Mouse (Mus musculus): ENCODE data around the gene Akap10.

Akap10 gene

GRCm38 (mm10) chr11:61930640-61931586 is 861 bp upstream of the Akap10 start:
- WGBS = 24% methylated on average over 11 of the region's 11 CpGs

DNA sequence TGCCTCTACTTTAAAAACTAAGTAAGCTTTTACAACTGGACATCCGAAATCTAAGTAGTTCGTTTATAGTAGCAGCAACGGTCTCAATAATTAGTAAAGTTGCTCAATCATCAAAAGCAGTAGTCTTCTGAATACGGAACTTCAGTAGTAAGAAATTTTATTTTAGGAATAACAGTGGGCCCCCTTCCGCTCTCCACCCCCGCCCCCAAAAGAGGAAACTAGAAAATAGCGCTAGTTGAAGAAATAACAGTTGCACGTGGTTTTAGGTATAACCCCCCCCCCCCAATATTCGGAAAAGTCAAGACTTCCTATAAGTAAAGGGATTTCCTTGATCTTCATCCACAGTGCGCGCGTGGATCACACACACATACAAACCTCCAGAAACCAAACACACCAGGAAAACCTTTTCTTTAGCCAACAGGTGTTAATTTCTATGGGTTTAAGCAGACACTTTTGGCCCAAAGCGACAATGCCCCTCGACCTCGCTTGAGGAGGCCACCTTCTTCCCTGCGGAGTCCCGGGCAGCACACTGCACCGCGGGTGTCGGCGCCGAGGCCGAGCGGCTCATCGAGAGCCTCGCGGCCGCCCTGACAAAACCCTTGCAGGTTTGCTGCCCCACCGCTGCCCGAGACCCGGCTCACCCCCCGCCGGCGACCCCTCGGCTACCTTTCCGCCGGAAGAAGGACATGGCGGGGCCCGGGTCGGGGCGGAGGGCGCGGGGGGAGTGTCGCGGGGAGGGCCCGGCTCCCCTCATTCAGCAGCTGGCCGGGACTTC is 542 bp downstream of the Akap10 start:
- 1% methylated on average over 47 of the region's 47 CpGs for WGBS

GRCm38 (mm10) chr11:61923309-61923708 is 6.7 kb downstream of the Akap10 start:
- WGBS = 27% methylated on average over 1 of the region's 1 CpGs

GRCm38 (mm10) chr11:61919702-61920101 is 10.3 kb downstream of the Akap10 start:
- WGBS = 63% methylated on average over 3 of the region's 3 CpGs

DNA sequence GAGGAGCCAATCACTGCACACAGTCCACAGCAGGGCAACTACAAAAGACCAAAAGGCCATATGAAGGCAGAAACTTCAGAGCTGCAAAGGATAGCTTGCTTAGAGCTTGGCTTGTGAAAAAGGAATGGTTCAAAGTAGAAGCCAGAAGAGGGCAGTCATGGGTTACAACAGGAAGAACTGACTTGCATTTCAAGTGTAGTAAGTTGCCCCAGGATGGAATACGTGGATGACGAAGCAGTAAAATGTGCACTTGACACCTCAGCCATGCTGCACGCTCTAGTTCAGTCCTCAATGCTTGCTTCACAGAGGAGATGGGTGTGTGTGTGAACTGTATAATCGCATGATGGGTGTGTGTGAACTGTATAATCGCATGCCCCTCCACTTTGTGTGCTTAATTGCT is 47.9 kb downstream of the Akap10 start:
- WGBS = 60% methylated on average over 5 of the region's 5 CpGs

GRCm38 (mm10) chr11:61871881-61872280 is 58.2 kb downstream of the Akap10 start:
- WGBS = 73% methylated on average over 5 of the region's 5 CpGs

GRCm38 (mm10) chr11:61861781-61862547 is 68.1 kb downstream of the Akap10 start:
- WGBS = 58% methylated on average over 6 of the region's 6 CpGs

DNA sequence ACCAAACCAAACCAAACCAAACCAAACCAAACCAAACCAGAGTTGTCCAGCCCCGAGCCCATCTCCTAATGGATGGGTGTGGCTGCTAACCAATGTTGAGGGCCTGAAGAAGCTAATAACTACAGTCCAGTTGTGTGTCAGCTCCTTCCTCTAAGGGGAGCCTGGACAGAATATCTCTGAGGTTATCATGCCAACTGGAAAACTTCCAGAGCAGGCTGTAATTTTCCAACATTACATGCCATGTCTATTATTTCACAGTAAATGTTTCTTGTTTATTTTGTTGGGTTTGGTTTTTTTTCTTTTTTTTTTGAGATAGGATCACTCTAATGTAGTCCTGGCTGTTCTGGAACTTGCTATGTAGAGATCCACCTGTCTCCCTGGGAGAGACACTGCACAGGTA is 70.7 kb downstream of the Akap10 start:
- 93% methylated on average over 1 of the region's 1 CpGs for WGBS

DNA sequence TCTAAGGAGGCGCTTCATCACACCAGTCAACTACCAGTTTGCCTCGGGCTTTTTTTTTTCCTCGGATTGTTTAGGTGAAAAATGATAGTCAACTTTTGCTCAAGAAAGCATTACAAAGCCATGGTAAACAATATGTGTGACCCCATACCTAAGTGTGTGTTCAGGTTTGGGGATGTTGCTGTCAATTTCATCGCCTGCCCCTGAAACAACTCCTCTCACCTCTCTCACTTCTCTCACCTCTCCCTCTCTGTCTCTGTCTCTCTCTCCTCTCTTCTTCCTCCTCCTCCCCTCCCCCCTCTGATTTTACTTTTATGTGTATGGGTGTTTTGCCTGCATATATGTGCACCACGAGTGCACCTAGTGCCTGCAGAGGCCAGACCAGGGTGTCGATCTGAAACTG is 74.5 kb downstream of the Akap10 start:
- WGBS = 31% methylated on average over 6 of the region's 6 CpGs

- under 1% methylated on average over 55 of the region's 58 CpGs for WGBS
Observed at GRCm38 (mm10) chr11:61854988-61855411, 75.1 kb downstream of the Akap10 start, which contains the start of gene Ulk2. Ulk2 (minus strand) TSS chr11:61855073.

DNA sequence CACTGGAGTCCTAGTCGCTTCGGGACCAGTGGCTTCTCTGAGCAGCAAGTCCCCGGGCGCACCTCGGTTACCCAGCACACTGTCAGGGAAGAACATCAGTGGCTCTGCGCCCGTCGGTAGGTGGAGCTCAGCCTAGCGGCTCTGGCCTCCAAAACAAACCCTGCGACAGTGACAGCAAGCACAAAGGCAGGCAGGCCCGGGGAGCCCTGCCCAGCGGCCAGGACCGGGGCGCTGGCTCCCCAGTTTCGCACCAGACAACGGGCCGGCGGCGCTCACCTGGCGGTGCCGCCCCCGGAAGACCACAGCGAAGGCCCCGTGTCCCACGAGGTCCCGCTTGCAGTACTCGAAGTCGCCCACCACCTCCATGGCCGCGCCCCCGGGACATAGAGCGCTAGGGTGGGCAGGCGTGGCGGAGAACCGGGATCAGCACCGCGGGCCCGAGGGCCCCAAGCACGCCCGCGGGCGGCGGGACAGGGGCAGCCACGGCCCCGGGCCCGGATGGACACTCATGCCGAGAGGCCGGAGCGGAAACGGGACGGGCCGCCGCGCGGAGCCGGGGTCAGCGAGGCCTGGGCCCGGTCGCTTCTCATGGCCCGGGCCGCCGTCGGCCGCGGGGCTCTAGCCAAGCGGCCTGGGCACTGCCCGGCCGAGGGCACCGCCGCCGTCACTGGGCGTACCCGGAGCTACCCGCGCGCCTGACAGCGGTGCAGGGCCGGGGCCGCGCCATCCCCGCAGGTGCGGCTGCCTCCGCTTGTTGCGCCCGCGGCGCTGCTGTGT is 75.7 kb downstream of the Akap10 start:
- WGBS = under 1% methylated on average over 87 of the region's 87 CpGs

- WGBS = 4% methylated on average over 5 of the region's 5 CpGs
Observed at GRCm38 (mm10) chr11:61853659-61854058, 76.4 kb downstream of the Akap10 start.

- 74% methylated on average over 3 of the region's 3 CpGs for WGBS
Observed at GRCm38 (mm10) chr11:61851195-61851594, 78.9 kb downstream of the Akap10 start.

DNA sequence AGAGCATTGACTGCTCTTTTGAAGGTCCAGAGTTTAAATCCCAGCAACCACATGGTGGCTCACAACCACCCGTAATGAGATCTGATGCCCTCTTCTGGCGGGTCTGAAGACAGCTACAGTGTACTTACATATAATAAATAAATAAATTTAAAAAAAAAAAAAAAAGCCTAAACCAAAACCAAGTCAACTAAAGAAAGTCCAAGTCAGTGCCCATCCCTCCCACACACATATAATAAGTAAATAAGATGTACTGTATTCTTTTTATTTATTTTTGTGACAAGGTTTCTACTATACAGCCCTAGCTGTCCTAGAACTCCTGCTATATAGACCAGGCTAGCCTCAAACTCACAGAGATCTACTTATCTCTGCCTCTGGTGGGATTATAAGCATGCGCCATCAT is 89.4 kb downstream of the Akap10 start:
- WGBS = 67% methylated on average over 3 of the region's 3 CpGs

- 94% methylated on average over 1 of the region's 1 CpGs for WGBS
Observed at GRCm38 (mm10) chr11:61839182-61839581, 90.9 kb downstream of the Akap10 start.

Data from cerebral cortex, adult 2 months (tissue).